Mouse (Mus musculus): ENCODE measurements at regions not wholly inside any gene's neighbourhood (a gene's known extent, or its start where the extent isn't known, plus 50 kb on each side); places are given as distances from the start of the nearest gene placed in this dataset.
A peak's percentile ranks its signal among the peaks of the same experiment; 100 is the strongest.

GRCm38 (mm10) chr6:22439871-22440270 is 83.8 kb upstream of the Fam3c start:
- H3K9me3 ChIP-seq = 0 out of 2 replicates have a peak, but pooled peaks cover 4% of the 10 kb centered on the region
- H3K4me3 ChIP-seq (replicated peaks) = no peak overlapping the region
- no peaks in the 10 kb centered on the region for H3K36me3 ChIP-seq
- no peak overlapping the region for H3K9ac ChIP-seq (replicated peaks)
- ATAC-seq (ENCODE audit: insufficient number of reproducible peaks, insufficient read depth, low FRiP score, low TSS enrichment, low read depth) = no peak
- H3K4me2 ChIP-seq = no peak overlapping the region
- 78% methylated on average over 9 of the region's 9 CpGs for WGBS
- H3K4me1 ChIP-seq (replicated peaks) = no peaks in the 10 kb centered on the region
- no peaks in the 10 kb centered on the region for H3K27me3 ChIP-seq
- no peak overlapping the region for H3K27ac ChIP-seq

GRCm38 (mm10) chr6:22429026-22429425 is 73.0 kb upstream of the Fam3c start:
- Histone ChIP-seq H3K9me3 (no peaks in the 10 kb centered on the region), H3K4me2 (no peak overlapping the region), H3K36me3 (no peaks in the 10 kb centered on the region), H3K27ac (no peak overlapping the region), H3K4me1 (replicated peaks) (no peaks in the 10 kb centered on the region), H3K27me3 (no peaks in the 10 kb centered on the region), H3K9ac (replicated peaks) (no peak overlapping the region), H3K4me3 (replicated peaks) (no peak overlapping the region)
- ATAC-seq (ENCODE audit: insufficient number of reproducible peaks, insufficient read depth, low FRiP score, low TSS enrichment, low read depth) = no peak
- WGBS = 65% methylated on average over 3 of the region's 3 CpGs

- Histone ChIP-seq H3K9me3 (no peaks in the 10 kb centered on the region), H3K4me3 (replicated peaks) (no peak overlapping the region), H3K4me1 (replicated peaks) (0 out of 2 replicates have a peak, but pooled peaks cover 3% of the 10 kb centered on the region), H3K4me2 (no peak overlapping the region), H3K36me3 (no peaks in the 10 kb centered on the region), H3K27ac (no peak overlapping the region), H3K9ac (replicated peaks) (no peak overlapping the region), H3K27me3 (no peaks in the 10 kb centered on the region)
- ATAC-seq (ENCODE audit: insufficient number of reproducible peaks, insufficient read depth, low FRiP score, low TSS enrichment, low read depth) = no peak
- 91% methylated on average over 10 of the region's 10 CpGs for WGBS
Observed at GRCm38 (mm10) chr6:22424161-22424807, 68.2 kb upstream of the Fam3c start.

- no peak for ATAC-seq (ENCODE audit: insufficient number of reproducible peaks, insufficient read depth, low FRiP score, low TSS enrichment, low read depth)
- Histone ChIP-seq H3K36me3 (no peaks in the 10 kb centered on the region), H3K4me3 (replicated peaks) (no peak overlapping the region), H3K27ac (no peak overlapping the region), H3K4me1 (replicated peaks) (0 out of 2 replicates have a peak, but pooled peaks cover 3% of the 10 kb centered on the region), H3K27me3 (no peaks in the 10 kb centered on the region), H3K9me3 (no peaks in the 10 kb centered on the region), H3K9ac (replicated peaks) (no peak overlapping the region), H3K4me2 (no peak overlapping the region)
- 84% methylated on average over 9 of the region's 9 CpGs for WGBS
Observed at GRCm38 (mm10) chr6:22423070-22423980, 67.3 kb upstream of the Fam3c start.

GRCm38 (mm10) chr6:22421551-22421950 is 65.5 kb upstream of the Fam3c start:
- Histone ChIP-seq H3K27ac (no peak overlapping the region), H3K9me3 (no peaks in the 10 kb centered on the region), H3K4me2 (no peak overlapping the region), H3K9ac (replicated peaks) (no peak overlapping the region), H3K36me3 (no peaks in the 10 kb centered on the region), H3K4me1 (replicated peaks) (peaks cover 12% of the 10 kb centered on the region), H3K27me3 (no peaks in the 10 kb centered on the region), H3K4me3 (replicated peaks) (no peak overlapping the region)
- no peak for ATAC-seq (ENCODE audit: insufficient number of reproducible peaks, insufficient read depth, low FRiP score, low TSS enrichment, low read depth)
- 94% methylated on average over 2 of the region's 2 CpGs for WGBS

- WGBS = 80% methylated on average over 4 of the region's 4 CpGs
- Histone ChIP-seq H3K36me3 (no peaks in the 10 kb centered on the region), H3K9me3 (no peaks in the 10 kb centered on the region), H3K4me1 (replicated peaks) (peaks cover 24% of the 10 kb centered on the region), H3K4me2 (no peak overlapping the region), H3K27me3 (no peaks in the 10 kb centered on the region), H3K9ac (replicated peaks) (no peak overlapping the region), H3K27ac (no peak overlapping the region), H3K4me3 (replicated peaks) (no peak overlapping the region)
- ATAC-seq (ENCODE audit: insufficient number of reproducible peaks, insufficient read depth, low FRiP score, low TSS enrichment, low read depth) = no peak
Observed at GRCm38 (mm10) chr6:22418279-22418678, 62.2 kb upstream of the Fam3c start.

GRCm38 (mm10) chr6:22417189-22417588 is 61.1 kb upstream of the Fam3c start:
- H3K9ac ChIP-seq (replicated peaks) = no peak overlapping the region
- no peaks in the 10 kb centered on the region for H3K36me3 ChIP-seq
- no peak overlapping the region for H3K4me3 ChIP-seq (replicated peaks)
- no peaks in the 10 kb centered on the region for H3K27me3 ChIP-seq
- H3K9me3 ChIP-seq = no peaks in the 10 kb centered on the region
- 0 out of 2 replicates have a peak overlapping the region, but pooled peaks have one; percentile 35 for H3K27ac ChIP-seq
- whole genome bisulfite sequencing = 37% methylated on average over 2 of the region's 2 CpGs
- H3K4me2 ChIP-seq = no peak overlapping the region
- H3K4me1 ChIP-seq (replicated peaks) = peaks cover 34% of the 10 kb centered on the region
- ATAC-seq (ENCODE audit: insufficient number of reproducible peaks, insufficient read depth, low FRiP score, low TSS enrichment, low read depth) = peak; percentile 89

GRCm38 (mm10) chr6:22411796-22412195 is 55.8 kb upstream of the Fam3c start:
- Histone ChIP-seq H3K4me2 (no peak overlapping the region), H3K27me3 (no peaks in the 10 kb centered on the region), H3K27ac (no peak overlapping the region), H3K36me3 (no peaks in the 10 kb centered on the region), H3K9ac (replicated peaks) (no peak overlapping the region), H3K4me3 (replicated peaks) (no peak overlapping the region), H3K4me1 (replicated peaks) (peaks cover 23% of the 10 kb centered on the region), H3K9me3 (no peaks in the 10 kb centered on the region)
- WGBS = 82% methylated on average over 2 of the region's 2 CpGs
- no peak for ATAC-seq (ENCODE audit: insufficient number of reproducible peaks, insufficient read depth, low FRiP score, low TSS enrichment, low read depth)

- no peaks in the 10 kb centered on the region for H3K9me3 ChIP-seq
- 79% methylated on average over 7 of the region's 7 CpGs for WGBS
- H3K36me3 ChIP-seq = no peaks in the 10 kb centered on the region
- no peak overlapping the region for H3K4me3 ChIP-seq (replicated peaks)
- no peak overlapping the region for H3K27ac ChIP-seq
- H3K27me3 ChIP-seq = no peaks in the 10 kb centered on the region
- H3K9ac ChIP-seq (replicated peaks) = no peak overlapping the region
- no peak overlapping the region for H3K4me2 ChIP-seq
- ATAC-seq (ENCODE audit: insufficient number of reproducible peaks, insufficient read depth, low FRiP score, low TSS enrichment, low read depth) = no peak
- peaks cover 16% of the 10 kb centered on the region for H3K4me1 ChIP-seq (replicated peaks)
Observed at GRCm38 (mm10) chr6:22408808-22409589, 53.0 kb upstream of the Fam3c start.

Measured in limb, embryonic 12.5 days (tissue).